Mouse (Mus musculus) lung, adult 2 months (tissue): ENCODE measurements around the gene Prss27.

Source experiments
- CTCF ChIP-seq: fragments of 200-500 bp; IDR thresholded peaks from 2 replicates; pipeline ENCODE4 v1.5.1; 2011; ENCODE audit warnings: mild to moderate bottlenecking, low read length, control low read depth; ENCODE audit not compliant: insufficient read depth
- POLR2A ChIP-seq: fragments of 200-500 bp; IDR thresholded peaks from 2 replicates; pipeline ENCODE4 v1.6.1; 2011; ENCODE audit warnings: low read depth, mild to moderate bottlenecking, control low read depth, low read length, borderline replicate concordance; ENCODE audit errors: extremely low read depth

GRCm38 (mm10) chr17:24077101-24077500 lies 39.2 kb downstream of the Prss27 start:
- TF ChIP-seq POLR2A (no peak), CTCF (no peak)
